In genomic region chr3:98426749-98427148, GRCm38 (mm10) we compare ENCODE assay signal across 8 mouse cellular contexts. TPM values are rescaled to one million over a fixed set of nuclear protein-coding genes. Genes with fewer than 3 reads are reported as not detected.
DNase-seq lines count a peak whose midpoint lies in the region; ATAC-seq lines count a peak whose summit lies in the region.
"Had no signal": no experiment of that assay in that cellular context is flagged by ENCODE, and none has a peak within 500 bp of the region (broad histone marks: within the 10 kb centered on the region; RNA-seq: fewer than 3 reads in every experiment).

No protein-coding gene starts in this region.

- ATAC-seq in liver, embryonic 11.5 days (replicated peaks; ENCODE audit: low FRiP score): no peak
- ATAC-seq in forebrain, embryonic 14.5 days: no peak
- no peak; the same call in 1 of the 2 replicates for ATAC-seq in neural tube, embryonic 15.5 days (ENCODE audit: low FRiP score)
- ATAC-seq in monocyte, adult 5-6 weeks (replicated peaks; ENCODE audit: insufficient number of reproducible peaks, low FRiP score, low TSS enrichment, poor library complexity, severe bottlenecking): no peak

- 49% methylated on average over 5 of the region's 5 CpGs for WGBS in liver, embryonic 11.5 days
- WGBS in forebrain, embryonic 14.5 days: 39% methylated on average over 5 of the region's 5 CpGs
- WGBS in limb, embryonic 10.5 days: 39% methylated on average over 5 of the region's 5 CpGs
- 49% methylated on average over 5 of the region's 5 CpGs for WGBS in neural tube, embryonic 15.5 days

- peaks cover 5% of the 10 kb centered on the region for H3K4me1 ChIP-seq in liver, embryonic 11.5 days (replicated peaks; ENCODE audit: control insufficient read depth, insufficient read depth, low read length)
- H3K4me1 ChIP-seq in forebrain, embryonic 14.5 days (ENCODE audit: control insufficient read depth, insufficient read depth, low read length): peaks cover 12% of the 10 kb centered on the region
- peaks cover 21% of the 10 kb centered on the region for H3K4me1 ChIP-seq in limb, embryonic 10.5 days
- peaks cover 27% of the 10 kb centered on the region for H3K4me1 ChIP-seq in neural tube, embryonic 15.5 days

- no peaks in the 10 kb centered on the region; the same call in 1 of the 2 replicates for H3K36me3 ChIP-seq in liver, embryonic 11.5 days (ENCODE audit: control insufficient read depth, insufficient read depth, low read length)
- H3K36me3 ChIP-seq in forebrain, embryonic 14.5 days (ENCODE audit: control insufficient read depth, insufficient read depth, low read length): peaks cover 8% of the 10 kb centered on the region; the same call in 1 of the 2 replicates
- H3K36me3 ChIP-seq in limb, embryonic 10.5 days: peaks cover 9% of the 10 kb centered on the region
- H3K36me3 ChIP-seq in neural tube, embryonic 15.5 days: peaks cover 5% of the 10 kb centered on the region

- H3K27me3 ChIP-seq in liver, embryonic 11.5 days (replicated peaks; ENCODE audit: control insufficient read depth, insufficient read depth, low read length): peaks cover 30% of the 10 kb centered on the region
- H3K27me3 ChIP-seq in forebrain, embryonic 14.5 days (replicated peaks; ENCODE audit: control insufficient read depth, insufficient read depth, low read length): peaks cover 13% of the 10 kb centered on the region
- peaks cover 58% of the 10 kb centered on the region for H3K27me3 ChIP-seq in limb, embryonic 10.5 days (ENCODE audit: low read depth, poor library complexity, severe bottlenecking)
- peaks cover 20% of the 10 kb centered on the region for H3K27me3 ChIP-seq in neural tube, embryonic 15.5 days (replicated peaks)

- no peak for DNase-seq in liver, embryonic 11.5 days (ENCODE audit: low spot score)
- no peak for DNase-seq in liver
- no peak for DNase-seq in forebrain, embryonic 14.5 days (ENCODE audit: low spot score)
- DNase-seq in limb, embryonic 10.5 days (ENCODE audit: low spot score): no peak
- DNase-seq in right cerebral cortex, postnatal 36 days (ENCODE audit: low spot score in 2 of 2): no peak

- no peaks in the 10 kb centered on the region for H3K9me3 ChIP-seq in liver, embryonic 11.5 days (ENCODE audit: control insufficient read depth, low read length)
- H3K9me3 ChIP-seq in forebrain, embryonic 14.5 days (replicated peaks; ENCODE audit: control insufficient read depth, low read length): no peaks in the 10 kb centered on the region
- no peaks in the 10 kb centered on the region for H3K9me3 ChIP-seq in limb, embryonic 10.5 days (replicated peaks)
- H3K9me3 ChIP-seq in neural tube, embryonic 15.5 days (replicated peaks): no peaks in the 10 kb centered on the region

- no peak overlapping the region for H3K9ac ChIP-seq in liver, embryonic 11.5 days (ENCODE audit: low read depth, low read length)
- H3K9ac ChIP-seq in forebrain, embryonic 14.5 days (ENCODE audit: low read length): peak overlapping the region; percentile 62
- H3K9ac ChIP-seq in neural tube, embryonic 15.5 days (replicated peaks): peak overlapping the region; percentile 48; the same call in 1 of the 2 replicates

- peak overlapping the region; percentile 97 for H3K4me2 ChIP-seq in liver, embryonic 11.5 days
- H3K4me2 ChIP-seq in forebrain, embryonic 14.5 days (ENCODE audit: low read length): peak overlapping the region; percentile 98
- peak overlapping the region; percentile 87 for H3K4me2 ChIP-seq in neural tube, embryonic 15.5 days

- H3K27ac ChIP-seq in liver, embryonic 11.5 days (ENCODE audit: low read depth, low read length): no peak overlapping the region
- no peak overlapping the region for H3K27ac ChIP-seq in forebrain, embryonic 14.5 days (ENCODE audit: low read depth, low read length)
- H3K27ac ChIP-seq in limb, embryonic 10.5 days: no peak overlapping the region
- no peak overlapping the region for H3K27ac ChIP-seq in neural tube, embryonic 15.5 days (replicated peaks)

- H3K4me3 ChIP-seq in liver, embryonic 11.5 days (ENCODE audit: low read depth, low read length): peak overlapping the region; percentile 65
- H3K4me3 ChIP-seq in forebrain, embryonic 14.5 days (ENCODE audit: low read depth, low read length): peak overlapping the region; percentile 53
- H3K4me3 ChIP-seq in limb, embryonic 10.5 days: peak overlapping the region; percentile 68
- peak overlapping the region; percentile 60 for H3K4me3 ChIP-seq in neural tube, embryonic 15.5 days (replicated peaks)

RNA-seq across cellular contexts. Expression of gene Gm4450, which starts 30.2 kb away (rescaled TPM):
- not detected in 2 replicates for polyA plus RNA-seq in liver, embryonic 11.5 days (2014; fragmentation: Nextera tagmentation; extraction: Ambion mirVana)
- 0.17 TPM in 1 of 2 replicates, not detected in the other for polyA plus RNA-seq in forebrain, embryonic 14.5 days (2014; fragmentation: Nextera tagmentation; extraction: Ambion mirVana)
- polyA plus RNA-seq in limb, embryonic 10.5 days (2016; fragmentation: Nextera tagmentation; extraction: Ambion mirVana): not detected in 2 replicates
- polyA plus RNA-seq in neural tube, embryonic 15.5 days (2015; fragmentation: Nextera tagmentation; extraction: Ambion mirVana): not detected in 2 replicates
- total RNA-seq in monocyte, adult 5-6 weeks (2017): not detected in 3 replicates
- total RNA-seq: left cerebral cortex, adult 18-20 months had no signal

RNA-seq across cellular contexts. Expression of gene Zfp697, which starts 44.5 kb away (rescaled TPM):
- 4.8 and 5.7 TPM in 2 replicates for polyA plus RNA-seq in liver, embryonic 11.5 days (2014; fragmentation: Nextera tagmentation; extraction: Ambion mirVana)
- polyA plus RNA-seq in forebrain, embryonic 14.5 days (2014; fragmentation: Nextera tagmentation; extraction: Ambion mirVana): 16.0 and 17.3 TPM in 2 replicates
- 7.8 and 9.4 TPM in 2 replicates for polyA plus RNA-seq in limb, embryonic 10.5 days (2016; fragmentation: Nextera tagmentation; extraction: Ambion mirVana)
- polyA plus RNA-seq in neural tube, embryonic 15.5 days (2015; fragmentation: Nextera tagmentation; extraction: Ambion mirVana): 15.8 and 17.0 TPM in 2 replicates
- not detected in 3 replicates for total RNA-seq in monocyte, adult 5-6 weeks (2017)
